In genomic region chr2:69061910-69062689, GRCm38 (mm10) we compare ENCODE assay signal across 18 mouse cellular contexts.
"Had no signal": no experiment of that assay in that cellular context is flagged by ENCODE, and none has a peak within 500 bp of the region (broad histone marks: within the 10 kb centered on the region; RNA-seq: fewer than 3 reads in every experiment).

No protein-coding gene starts in this region.

- H3K4me1 ChIP-seq: liver, embryonic 15.5 days; lung, embryonic 15.5 days; midbrain, embryonic 10.5 days; midbrain, embryonic 13.5 days; neural tube, embryonic 13.5 days had no signal

- ATAC-seq: inflammation-experienced regulatory T-cells, adult 6 months; midbrain, embryonic 13.5 days; midbrain, embryonic 16.5 days had no signal

- H3K27me3 ChIP-seq: kidney, embryonic 15.5 days; liver, embryonic 15.5 days; lung, embryonic 15.5 days; megakaryocyte, embryonic 14.5 days; midbrain, embryonic 13.5 days; neural tube, embryonic 13.5 days had no signal

- H3K9me3 ChIP-seq: kidney, embryonic 15.5 days; liver, embryonic 15.5 days; lung, embryonic 15.5 days; midbrain, embryonic 10.5 days; midbrain, embryonic 13.5 days; neural tube, embryonic 13.5 days had no signal

- H3K4me2 ChIP-seq: kidney, embryonic 15.5 days; liver, embryonic 11.5 days; liver, embryonic 15.5 days; lung, embryonic 15.5 days; midbrain, embryonic 13.5 days; neural tube, embryonic 13.5 days had no signal

- DNase-seq: kidney, postnatal 10 days; layer of hippocampus, adult 9-11 months; layer of hippocampus, postnatal 36 days; retina, postnatal 1 day; right cerebral cortex, postnatal 25 days had no signal

- H3K4me3 ChIP-seq: kidney, embryonic 15.5 days; layer of hippocampus, adult 2 months; left cerebral cortex, adult 2 months; liver, embryonic 15.5 days; lung, embryonic 15.5 days; megakaryocyte, embryonic 14.5 days; midbrain, embryonic 10.5 days; midbrain, embryonic 13.5 days; myocyte; neural tube, embryonic 13.5 days had no signal

- H3K27ac ChIP-seq: kidney, embryonic 15.5 days; layer of hippocampus, adult 2 months; left cerebral cortex, adult 2 months; liver, embryonic 15.5 days; lung, embryonic 15.5 days; midbrain, embryonic 10.5 days; midbrain, embryonic 13.5 days; neural tube, embryonic 13.5 days had no signal

- H3K36me3 ChIP-seq: kidney, embryonic 15.5 days; liver, embryonic 15.5 days; lung, embryonic 15.5 days; midbrain, embryonic 10.5 days; midbrain, embryonic 13.5 days; neural tube, embryonic 13.5 days had no signal

- H3K9ac ChIP-seq: kidney, embryonic 15.5 days; liver, embryonic 15.5 days; lung, embryonic 15.5 days; midbrain, embryonic 13.5 days; neural tube, embryonic 13.5 days had no signal
